Mouse (Mus musculus) kidney, embryonic 14.5 days (tissue): Measurements from ENCODE around the gene Tmem108. TPM values are rescaled to one million over a fixed set of nuclear protein-coding genes. Genes with fewer than 3 reads are reported as not detected.

Experiments
- ATAC-seq: fragments of 200-750 bp; cut with Nextera tagmentation; 2 replicates; pipeline ENCODE4 v1.8.0; 2017; ENCODE audit warnings: moderate number of reproducible peaks, mild to moderate bottlenecking, moderate TSS enrichment, moderate library complexity; ENCODE audit not compliant: low FRiP score, low TSS enrichment
- H3K27ac ChIP-seq: fragments of 300-500 bp; sonication (generic); 2 replicates; pipeline ENCODE4 v1.5.1; 2014; ENCODE audit warnings: low read depth, mild to moderate bottlenecking, low read length, moderate library complexity, mixed read lengths
- H3K27me3 ChIP-seq: fragments of 300-500 bp; sonication (generic); 2 replicates; pipeline ENCODE4 v1.6.1; 2014; ENCODE audit warnings: mild to moderate bottlenecking, low read length; ENCODE audit not compliant: control insufficient read depth, insufficient read depth
- H3K36me3 ChIP-seq: fragments of 300-500 bp; sonication (generic); 2 replicates; pipeline ENCODE4 v1.6.1; 2014; ENCODE audit warnings: low read length, mixed read lengths; ENCODE audit not compliant: control insufficient read depth, insufficient read depth
- H3K4me1 ChIP-seq: fragments of 300-500 bp; sonication (generic); 2 replicates; pipeline ENCODE4 v1.6.1; 2014; ENCODE audit warnings: low read length, mixed read lengths; ENCODE audit not compliant: control insufficient read depth, insufficient read depth
- H3K4me2 ChIP-seq: fragments of 300-500 bp; sonication (generic); replicated peaks from 2 replicates; pipeline ENCODE4 v1.6.1; 2014; ENCODE audit warnings: low read depth, mild to moderate bottlenecking, low read length
- H3K4me3 ChIP-seq: fragments of 300-500 bp; sonication (generic); 2 replicates; pipeline ENCODE4 v1.5.1; 2014; ENCODE audit warnings: mild to moderate bottlenecking, low read length
- H3K9ac ChIP-seq: fragments of 300-500 bp; sonication (generic); 2 replicates; pipeline ENCODE4 v1.6.1; 2014; ENCODE audit warnings: low read depth, mild to moderate bottlenecking, low read length, moderate library complexity
- H3K9me3 ChIP-seq: fragments of 300-500 bp; sonication (generic); 2 replicates; pipeline ENCODE4 v1.6.1; 2016; ENCODE audit warnings: low read length; ENCODE audit not compliant: control insufficient read depth
- WGBS: fragments of 180-500 bp; shearing (Covaris S2); extraction: QIAGEN DNeasy Blood & Tissue Kit; methylation state at CpG from one replicate; pipeline ENCODE4 v1.1.7; 2014; 5-methylcytosine and 5-hydroxymethylcytosine counted together
- polyA plus RNA-seq: library from polyadenylated mRNA; unstranded; fragments of >200 nt; fragmentation: Nextera tagmentation; extraction: Ambion mirVana; gene quantifications from 2 replicates; pipeline ENCODE4 v1.2.1, GENCODE M21; 2014

Tmem108 gene
- polyA plus RNA-seq, 1 experiment from 2014 or later = 10.8 TPM

- 28% methylated on average over 7 of the region's 7 CpGs for WGBS
- Histone ChIP-seq H3K36me3 (no peaks in the 10 kb centered on the region), H3K4me3 (no peak overlapping the region), H3K4me2 (no peak overlapping the region), H3K27ac (no peak overlapping the region), H3K27me3 (no peaks in the 10 kb centered on the region), H3K4me1 (no peaks in the 10 kb centered on the region), H3K9ac (no peak overlapping the region), H3K9me3 (no peaks in the 10 kb centered on the region)
- peak; percentile 87 for ATAC-seq
Measured at GRCm38 (mm10) chr9:103494346-103495020, 267.2 kb downstream of the Tmem108 start.

- H3K4me1 ChIP-seq = no peaks in the 10 kb centered on the region
- H3K9me3 ChIP-seq = no peaks in the 10 kb centered on the region
- no peaks in the 10 kb centered on the region for H3K36me3 ChIP-seq
- 61% methylated on average over 8 of the region's 8 CpGs for whole genome bisulfite sequencing
- H3K9ac ChIP-seq = no peak overlapping the region
- H3K27me3 ChIP-seq = no peaks in the 10 kb centered on the region
- no peak overlapping the region for H3K4me3 ChIP-seq
- H3K27ac ChIP-seq = no peak overlapping the region
- ATAC-seq = no peak
- no peak overlapping the region for H3K4me2 ChIP-seq
Measured at GRCm38 (mm10) chr9:103491985-103492384, 269.7 kb downstream of the Tmem108 start.

GRCm38 (mm10) chr9:103490439-103490838, 271.2 kb downstream of the Tmem108 start:
- Histone ChIP-seq H3K4me3 (no peak overlapping the region), H3K27ac (no peak overlapping the region), H3K9ac (no peak overlapping the region), H3K9me3 (no peaks in the 10 kb centered on the region), H3K36me3 (no peaks in the 10 kb centered on the region), H3K4me1 (peaks cover 10% of the 10 kb centered on the region; the same call in 1 of the 2 replicates), H3K27me3 (no peaks in the 10 kb centered on the region), H3K4me2 (no peak overlapping the region)
- 6% methylated on average over 2 of the region's 2 CpGs for WGBS
- ATAC-seq = peak; percentile 58

GRCm38 (mm10) chr9:103489883-103490282, 271.8 kb downstream of the Tmem108 start:
- ATAC-seq = no peak
- no peak overlapping the region for H3K9ac ChIP-seq
- H3K27ac ChIP-seq = no peak overlapping the region
- H3K36me3 ChIP-seq = no peaks in the 10 kb centered on the region
- no peak overlapping the region for H3K4me3 ChIP-seq
- H3K4me2 ChIP-seq = no peak overlapping the region
- no peaks in the 10 kb centered on the region for H3K27me3 ChIP-seq
- peaks cover 16% of the 10 kb centered on the region; the same call in 1 of the 2 replicates for H3K4me1 ChIP-seq
- no peaks in the 10 kb centered on the region for H3K9me3 ChIP-seq
- WGBS = 76% methylated on average over 4 of the region's 4 CpGs

- no peak overlapping the region for H3K4me3 ChIP-seq
- ATAC-seq = no peak
- H3K9me3 ChIP-seq = no peaks in the 10 kb centered on the region
- no peak overlapping the region for H3K9ac ChIP-seq
- H3K27ac ChIP-seq = no peak overlapping the region
- no peaks in the 10 kb centered on the region for H3K27me3 ChIP-seq
- no peak overlapping the region for H3K4me2 ChIP-seq
- 65% methylated on average over 6 of the region's 7 CpGs for WGBS
- peaks cover 16% of the 10 kb centered on the region; the same call in 1 of the 2 replicates for H3K4me1 ChIP-seq
- no peaks in the 10 kb centered on the region for H3K36me3 ChIP-seq
Measured at GRCm38 (mm10) chr9:103489096-103489495, 272.5 kb downstream of the Tmem108 start.

GRCm38 (mm10) chr9:103486262-103486661, 275.4 kb downstream of the Tmem108 start:
- Histone ChIP-seq H3K27me3 (no peaks in the 10 kb centered on the region), H3K4me3 (no peak overlapping the region), H3K9ac (no peak overlapping the region), H3K4me1 (peaks cover 17% of the 10 kb centered on the region; the same call in 1 of the 2 replicates), H3K36me3 (no peaks in the 10 kb centered on the region), H3K4me2 (no peak overlapping the region), H3K27ac (0 out of 2 replicates have a peak overlapping the region, but pooled peaks have one; percentile 17), H3K9me3 (no peaks in the 10 kb centered on the region)
- 76% methylated on average over 6 of the region's 6 CpGs for WGBS
- ATAC-seq = no peak

GRCm38 (mm10) chr9:103485606-103486005, 276.0 kb downstream of the Tmem108 start:
- Histone ChIP-seq H3K4me1 (peaks cover 22% of the 10 kb centered on the region), H3K27ac (peak overlapping the region; percentile 20; the same call in 1 of the 2 replicates), H3K4me3 (no peak overlapping the region), H3K9me3 (no peaks in the 10 kb centered on the region), H3K9ac (no peak overlapping the region), H3K4me2 (no peak overlapping the region), H3K27me3 (no peaks in the 10 kb centered on the region), H3K36me3 (no peaks in the 10 kb centered on the region)
- WGBS = 14% methylated on average over 8 of the region's 8 CpGs
- ATAC-seq = no peak

GRCm38 (mm10) chr9:103480603-103481220, 280.9 kb downstream of the Tmem108 start:
- no peak overlapping the region for H3K9ac ChIP-seq
- H3K4me1 ChIP-seq = peaks cover 16% of the 10 kb centered on the region
- no peak overlapping the region for H3K4me3 ChIP-seq
- H3K27me3 ChIP-seq = no peaks in the 10 kb centered on the region
- ATAC-seq = peak; percentile 61; the same call in 1 of the 2 replicates
- H3K36me3 ChIP-seq = no peaks in the 10 kb centered on the region
- no peak overlapping the region for H3K27ac ChIP-seq
- WGBS = 45% methylated on average over 8 of the region's 8 CpGs
- no peaks in the 10 kb centered on the region for H3K9me3 ChIP-seq
- no peak overlapping the region for H3K4me2 ChIP-seq

- ATAC-seq = no peak
- no peak within 1 kb of the TSS for H3K9ac ChIP-seq
- WGBS = 85% methylated on average over 9 of the region's 9 CpGs
Measured at GRCm38 (mm10) chr9:103480044-103480576, 281.5 kb downstream of the Tmem108 start, which contains the start of gene Bfsp2. Gene Bfsp2 (minus strand): TSS chr9:103480420.

More at GRCm38 (mm10) chr9:103480044-103480576, 281.5 kb downstream of the Tmem108 start, which contains the start of gene Bfsp2:
- no peaks in the 10 kb centered on the region for H3K36me3 ChIP-seq
- H3K27me3 ChIP-seq = no peaks in the 10 kb centered on the region
- H3K27ac ChIP-seq = no peak within 1 kb of the TSS
- H3K9me3 ChIP-seq = no peaks in the 10 kb centered on the region
- H3K4me3 ChIP-seq = no peak within 1 kb of the TSS
- H3K4me2 ChIP-seq = no peak within 1 kb of the TSS
- H3K4me1 ChIP-seq = peaks cover 10% of the 10 kb centered on the region
